Mouse (Mus musculus) CH12.LX (cell line): ENCODE results near the gene Zbtb37.

ENCODE experiments used
- CTCF ChIP-seq, 2 experiments: IDR thresholded peaks in 1 of 2; conservative IDR thresholded peaks in 1 of 2; 2 replicates each; pipeline ENCODE4 v1.5.1; 2011 to 2012; ENCODE audit warnings: low read depth in 2 of 2, low read length in 2 of 2, improper control_type of control experiment in 1 of 2, inconsistent platforms in 1 of 2, mild to moderate bottlenecking in 1 of 2, moderate library complexity in 1 of 2
- E2F4 ChIP-seq: IDR thresholded peaks from 2 replicates; pipeline ENCODE4 v1.6.1; 2011; ENCODE audit warnings: low read depth, low read length, improper control_type of control experiment; ENCODE audit not compliant: insufficient replicate concordance
- EP300 ChIP-seq: IDR thresholded peaks from 2 replicates; pipeline ENCODE4 v1.6.1; 2011; ENCODE audit warnings: low read length, improper control_type of control experiment
- HCFC1 ChIP-seq: IDR thresholded peaks from 2 replicates; pipeline ENCODE4 v1.6.1; 2012; ENCODE audit warnings: low read depth, mild to moderate bottlenecking, inconsistent platforms, low read length, improper control_type of control experiment
- IRF4 ChIP-seq: IDR thresholded peaks from 2 replicates; pipeline ENCODE4 v1.6.1; 2014; ENCODE audit warnings: low read depth, mild to moderate bottlenecking, inconsistent platforms, low read length, improper control_type of control experiment
- KAT2A ChIP-seq: IDR thresholded peaks from 2 replicates; pipeline ENCODE4 v1.6.1; 2012; ENCODE audit warnings: low read length, improper control_type of control experiment, inconsistent platforms; ENCODE audit not compliant: insufficient replicate concordance
- MYC ChIP-seq: IDR thresholded peaks from 2 replicates; pipeline ENCODE4 v1.6.1; 2011; ENCODE audit warnings: low read depth, mild to moderate bottlenecking, improper control_type of control experiment, low read length
- NELFE ChIP-seq: IDR thresholded peaks from 2 replicates; pipeline ENCODE4 v1.6.1; 2011; ENCODE audit warnings: low read depth, low read length, improper control_type of control experiment
- SIN3A ChIP-seq: IDR thresholded peaks from 2 replicates; pipeline ENCODE4 v1.6.1; 2012; ENCODE audit warnings: low read length, improper control_type of control experiment, inconsistent platforms
- TCF12 ChIP-seq: IDR thresholded peaks from 2 replicates; pipeline ENCODE4 v1.6.1; 2014; ENCODE audit warnings: low read depth, mild to moderate bottlenecking, inconsistent platforms, low read length, improper control_type of control experiment
- UBTF ChIP-seq: IDR thresholded peaks from 2 replicates; pipeline ENCODE4 v1.6.1; 2012; ENCODE audit warnings: low read depth, mild to moderate bottlenecking, inconsistent platforms, low read length, improper control_type of control experiment, moderate library complexity
- USF1 ChIP-seq: IDR thresholded peaks from 2 replicates; pipeline ENCODE4 v1.6.1; 2014; ENCODE audit warnings: low read depth, mild to moderate bottlenecking, inconsistent platforms, low read length, improper control_type of control experiment

GRCm38 (mm10) chr1:161027196-161027595 lies 7.5 kb downstream of the Zbtb37 start:
- TF ChIP-seq MYC (no peak), HCFC1 (no peak), CTCF (conservative IDR thresholded peaks at IDR 0.05 in 1 of 2, IDR thresholded peaks at IDR 0.05 in 1 of 2; ENCODE audit: low read depth in 2 of 2, low read length in 2 of 2) (no peak), NELFE (no peak), E2F4 (no peak), SIN3A (no peak), TCF12 (no peak), KAT2A (no peak), EP300 (no peak), USF1 (no peak), IRF4 (no peak), UBTF (no peak)
